ENCODE assay signal across 14 mouse cellular contexts in genomic region chr16:65378276-65378675, GRCm38 (mm10).
"Had no signal": no experiment of that assay in that cellular context is flagged by ENCODE, and none has a peak within 500 bp of the region (broad histone marks: within the 10 kb centered on the region; RNA-seq: fewer than 3 reads in every experiment).

No protein-coding gene starts in this region.

- ATAC-seq: midbrain, embryonic 13.5 days; midbrain, embryonic 15.5 days had no signal

- DNase-seq: lung, adult 18-20 months; lung, embryonic 14.5 days; lung, postnatal 14 days; lung, postnatal 36 days; retina, postnatal 1 day; right cerebral cortex, adult 18-20 months; right cerebral cortex, postnatal 25 days; right cerebral cortex, postnatal 4 days; spleen, adult 18-20 months; thymus, adult 18-20 months; thymus, postnatal 14 days; thymus, postnatal 36 days had no signal
